Mouse (Mus musculus): ENCODE results near the gene Ehd4.

Gene Ehd4
- long read RNA-seq, experiment 1, transcript Ehd4-201 (6 exons, 3,730 nt) = major isoform, 35 of 59 reads
- long read RNA-seq, experiment 1, partial matches to known transcripts = 17 of 59 reads
- long read RNA-seq, experiment 1, other reads (novel, unspliced or antisense) = 7 of 59 reads
- long read RNA-seq, experiment 2, transcript Ehd4-201 (6 exons, 3,730 nt) = major isoform, 43 of 72 reads
- long read RNA-seq, experiment 2, partial matches to known transcripts = 22 of 72 reads
- long read RNA-seq, experiment 2, other reads (novel, unspliced or antisense) = 7 of 72 reads

DNA sequence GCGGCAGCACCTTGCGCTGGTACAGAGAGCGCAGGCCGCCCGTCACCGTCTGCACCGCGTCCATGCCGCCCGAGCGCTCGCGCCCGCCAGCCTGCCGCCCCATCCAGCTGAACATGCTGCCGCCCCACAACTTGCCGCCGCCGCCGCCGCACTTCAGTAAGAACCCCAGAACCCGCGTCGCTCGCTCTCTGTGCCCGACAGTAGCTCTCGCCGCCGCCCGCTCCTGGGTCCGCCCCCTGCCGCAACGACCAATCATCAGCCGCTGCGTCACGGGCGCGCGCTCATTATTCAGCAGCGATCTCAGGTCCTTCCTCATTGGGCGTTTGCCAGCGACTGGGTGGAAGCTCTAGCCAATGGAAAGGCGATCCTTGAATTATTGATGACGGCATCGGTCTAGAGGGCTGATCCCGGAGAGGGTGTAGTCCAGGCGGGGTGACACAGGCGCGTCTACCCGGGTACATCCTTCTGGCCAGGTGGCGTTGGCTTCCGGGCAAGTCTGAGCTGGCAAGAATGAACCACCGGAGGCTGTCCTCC is at the start of gene Ehd4:
Gene Ehd4 (minus strand): TSS at position 246 of the 534 bp plus-strand sequence.
- intact Hi-C loops (cut with DNase I) = no loop called here

DNA sequence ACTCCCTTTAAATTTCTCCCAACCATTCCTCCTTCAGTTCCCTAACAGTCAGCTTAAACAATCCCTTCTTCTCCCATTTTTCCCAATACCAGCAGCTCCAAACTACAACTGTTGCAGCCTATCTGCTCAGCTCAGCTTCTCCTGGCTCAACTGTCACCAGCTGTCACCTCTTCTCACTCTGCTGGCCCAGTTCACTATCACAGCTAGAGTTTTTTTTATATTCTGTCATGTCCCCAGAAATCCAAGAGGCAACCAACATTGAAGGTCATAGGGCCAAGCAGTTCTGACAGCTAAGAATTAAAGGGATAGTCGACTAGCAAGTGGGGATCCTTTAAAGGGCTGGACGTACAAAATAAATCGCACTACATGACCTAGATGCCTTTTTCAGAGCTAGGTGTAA is 49.3 kb upstream of the Ehd4 start:
- intact Hi-C loops (cut with DNase I) = no loop called here

DNA sequence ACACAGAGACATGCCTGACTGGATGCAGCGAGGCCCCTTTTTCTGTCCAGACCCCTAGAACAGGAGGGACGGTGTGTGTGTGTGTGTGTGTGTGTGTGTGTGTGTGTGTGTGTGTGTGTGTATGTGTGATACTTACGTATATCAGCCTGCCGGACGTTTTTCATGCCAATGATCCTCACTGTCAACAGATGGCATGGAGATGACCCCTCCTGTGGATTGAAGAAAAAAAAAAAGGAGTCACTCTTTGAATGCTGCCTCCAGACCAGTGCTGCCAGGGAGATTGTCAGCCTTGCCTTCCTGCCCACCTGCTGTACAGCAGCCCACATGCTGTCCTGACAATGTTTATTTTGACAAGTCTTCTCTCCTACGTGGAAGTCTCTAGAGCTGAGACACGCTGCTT is 45.7 kb upstream of the Ehd4 start:
- intact Hi-C loops (cut with DNase I) = no loop called here

DNA sequence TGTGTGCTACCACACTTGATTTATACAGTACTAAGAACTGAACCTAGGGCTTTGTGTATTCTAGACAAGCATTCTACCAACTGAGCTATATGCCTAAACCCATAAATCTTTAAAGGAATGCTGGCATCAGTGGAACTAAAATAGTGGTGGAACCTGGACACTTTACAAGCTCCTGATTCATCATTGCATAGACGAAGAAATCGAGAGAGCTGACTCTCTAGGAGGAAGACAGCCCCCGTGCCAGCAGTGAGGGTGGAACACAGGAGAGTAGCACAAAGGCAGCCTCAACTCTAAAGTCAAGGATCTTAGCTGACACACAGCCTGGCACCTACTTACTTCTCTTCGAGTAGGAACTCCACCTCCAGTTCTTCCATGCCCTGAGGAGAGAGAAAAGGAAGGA is 33.8 kb upstream of the Ehd4 start:
- intact Hi-C loops (cut with DNase I) = no loop called here

DNA sequence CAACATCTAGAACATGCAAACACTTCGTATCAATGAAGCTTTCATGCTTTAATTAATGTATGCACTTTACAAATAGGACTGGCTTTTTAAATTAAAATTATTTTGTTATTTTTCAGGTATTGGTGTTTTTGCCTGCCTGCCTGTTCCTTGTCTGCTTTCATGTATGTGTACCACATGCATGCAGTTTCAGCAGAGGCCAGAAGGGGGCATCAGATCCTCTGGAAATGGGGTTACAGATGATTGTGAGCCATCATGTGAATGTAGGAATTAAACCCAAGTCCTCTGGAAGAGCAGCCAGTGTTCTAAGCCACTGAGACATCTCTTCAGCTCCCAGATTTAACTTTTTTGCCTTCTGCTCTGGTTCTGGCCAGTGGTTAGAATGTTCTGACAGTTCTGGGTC is 33.2 kb upstream of the Ehd4 start:
- intact Hi-C loops (cut with DNase I) = no loop called here

DNA sequence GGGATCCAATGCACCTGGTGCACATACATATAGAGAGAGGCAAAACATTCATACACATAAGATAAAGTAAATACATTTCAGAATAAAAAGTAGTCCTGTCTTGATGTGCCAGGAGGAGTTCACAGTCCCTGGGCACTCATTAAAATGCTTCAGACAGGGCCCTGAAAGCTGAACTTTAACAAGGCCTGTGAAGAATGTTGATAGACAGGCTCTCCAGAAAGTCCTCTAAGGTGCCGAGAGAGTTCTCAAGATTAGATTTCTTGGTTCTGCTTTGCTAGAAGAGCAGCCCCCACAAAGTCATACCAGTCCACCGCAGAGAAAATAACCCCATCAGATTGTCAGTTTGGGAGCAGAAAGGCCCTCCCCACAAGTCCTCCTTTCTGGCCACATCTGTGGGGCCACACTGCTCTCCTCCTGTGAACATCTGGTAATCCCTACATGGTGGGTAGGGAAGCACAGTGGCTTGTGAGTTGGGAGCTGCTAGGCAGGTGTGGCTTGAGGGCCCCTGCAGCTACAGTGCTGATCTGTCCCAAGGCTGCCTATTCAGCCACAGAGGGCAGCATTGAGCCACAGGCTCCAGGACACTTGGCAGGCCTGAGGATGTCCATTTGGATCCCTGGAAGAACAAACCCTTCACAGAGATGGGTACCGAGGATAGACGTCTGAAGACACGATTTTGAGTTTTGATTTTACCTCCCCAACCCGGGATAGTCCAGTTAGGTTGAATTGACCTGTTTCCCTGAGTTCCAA is 31.3 kb upstream of the Ehd4 start:
- intact Hi-C loops (cut with DNase I) = no loop called here

DNA sequence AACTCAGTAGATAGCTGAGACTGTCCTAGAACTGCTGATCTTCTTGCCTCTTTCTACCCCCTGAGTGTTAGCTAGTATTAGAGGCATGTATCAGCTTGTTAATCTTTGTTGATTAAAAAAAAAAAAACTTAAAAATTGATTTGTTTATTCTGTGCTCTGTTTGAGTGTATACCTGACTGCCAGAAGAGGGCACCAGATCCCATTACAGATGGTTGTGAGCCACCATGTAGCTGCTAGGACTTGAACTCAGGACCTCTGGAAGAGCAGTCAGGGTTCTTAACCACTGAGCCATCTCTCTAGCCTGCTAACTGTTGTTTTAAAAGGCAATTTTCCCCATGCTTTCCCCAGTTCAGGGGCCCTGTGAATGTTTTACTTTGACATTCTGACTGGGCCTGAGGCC is 24.5 kb upstream of the Ehd4 start:
- intact Hi-C loops (cut with DNase I) = loop anchor here (5.0 kb wide), 1 partner anchor 83 kb away; no protein-coding TSS in a partner anchor

DNA sequence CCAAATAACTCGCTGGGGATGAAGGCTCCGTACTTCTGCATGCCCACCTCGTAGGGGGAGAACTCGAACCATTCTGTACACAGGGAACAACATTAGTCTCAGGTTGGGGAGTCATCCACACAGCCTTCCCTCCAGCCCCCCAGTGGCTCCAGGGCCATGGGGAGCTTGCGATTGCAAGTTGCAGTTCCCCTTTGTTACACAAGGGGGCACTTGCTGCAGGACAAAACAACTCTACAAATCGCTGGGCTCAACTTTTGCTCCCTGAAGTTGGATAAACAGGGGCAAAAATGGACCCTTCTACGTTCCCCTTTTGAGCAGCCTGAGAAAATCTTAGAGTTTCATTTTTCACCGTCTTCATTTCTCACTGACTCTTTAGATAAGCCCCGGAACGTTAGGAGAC is 19.3 kb upstream of the Ehd4 start:
- intact Hi-C loops (cut with DNase I) = loop anchor here (5.0 kb wide), 1 partner anchor 109 kb away; no protein-coding TSS in a partner anchor

DNA sequence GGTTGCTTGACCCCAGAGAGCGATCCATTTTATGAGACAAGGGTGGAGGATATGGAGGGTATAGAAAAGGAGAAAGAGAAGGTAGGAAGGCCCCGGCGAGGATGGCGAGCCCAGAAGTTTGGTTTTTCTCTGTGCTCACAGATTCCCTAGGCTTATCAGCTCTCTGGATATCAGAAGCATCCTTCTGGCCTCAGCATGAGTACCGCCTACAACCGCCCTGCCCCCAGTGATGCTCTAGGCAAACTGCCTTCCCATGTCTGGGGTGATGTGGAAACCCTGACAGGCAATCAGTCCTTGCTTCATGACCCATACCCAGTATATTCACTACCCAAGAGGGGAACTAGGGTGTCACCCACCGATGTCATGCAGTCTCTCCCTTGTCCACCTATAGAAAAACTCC is 17.0 kb upstream of the Ehd4 start:
- intact Hi-C loops (cut with DNase I) = loop anchor here (2.0 to 5.0 kb wide), 2 partner anchors 111 to 199 kb away; partner anchors contain the start of gene Mapkbp1

DNA sequence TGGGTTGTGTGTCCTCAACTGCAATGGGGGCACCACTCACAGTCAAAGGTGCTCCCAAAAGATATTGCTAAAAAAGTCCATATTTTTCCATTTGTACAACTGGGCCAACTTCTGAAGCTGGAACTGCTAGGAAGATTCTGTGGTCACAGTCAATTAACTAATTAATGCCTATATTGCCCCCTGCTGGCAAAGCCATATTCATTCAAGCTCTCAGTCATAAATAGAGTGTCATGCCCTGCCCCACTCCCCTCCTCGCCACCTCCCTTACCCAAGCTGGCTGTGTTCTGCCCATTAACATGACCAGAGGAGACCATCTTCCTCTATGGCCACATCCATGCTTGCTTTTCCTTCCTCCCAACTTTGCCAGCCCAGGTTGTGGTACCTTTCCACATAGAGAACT is 16.3 kb upstream of the Ehd4 start:
- intact Hi-C loops (cut with DNase I) = loop anchor here (2.0 to 5.0 kb wide), 2 partner anchors 112 to 198 kb away; partner anchors contain the start of gene Mapkbp1

DNA sequence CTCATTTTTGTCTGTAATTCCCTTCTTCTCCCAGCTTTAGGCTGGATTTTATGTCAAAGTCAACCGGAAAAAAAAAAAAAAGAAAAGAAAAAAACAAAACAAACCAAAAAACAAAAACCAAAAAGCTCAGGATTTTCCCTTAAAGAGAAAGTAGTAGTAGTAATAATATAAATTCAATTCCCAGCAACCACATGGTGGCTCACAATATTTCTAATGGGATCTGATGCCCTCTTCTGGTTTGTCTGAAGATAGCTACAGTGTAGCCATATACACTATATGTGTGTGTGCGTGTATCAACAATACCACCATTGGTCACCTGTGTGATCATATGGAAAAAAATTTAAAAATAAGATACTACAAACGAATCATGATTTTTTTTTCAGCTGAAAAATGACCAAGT is 15.0 kb upstream of the Ehd4 start:
- intact Hi-C loops (cut with DNase I) = loop anchor here (2.0 kb wide), 1 partner anchor 85 kb away; no protein-coding TSS in a partner anchor

DNA sequence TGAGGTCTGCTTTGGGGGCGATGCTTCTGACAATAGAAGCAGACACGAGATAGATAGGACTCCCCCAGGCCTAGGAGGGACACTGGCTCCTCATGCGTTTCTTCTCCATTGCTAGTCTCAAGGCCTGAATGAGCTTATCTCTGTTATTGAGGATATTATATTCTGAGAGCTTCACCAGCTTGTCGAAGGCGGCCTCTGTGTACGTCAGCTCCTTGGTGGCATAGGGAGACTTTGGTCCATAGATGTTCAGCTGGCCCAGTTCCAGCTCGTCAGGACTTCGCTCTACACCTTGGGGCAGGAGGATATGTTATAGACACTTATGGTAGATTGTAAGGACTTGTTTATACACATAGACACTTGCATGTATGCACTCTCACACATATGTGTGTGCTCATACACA is 13.4 kb upstream of the Ehd4 start:
- intact Hi-C loops (cut with DNase I) = loop anchor here (2.0 kb wide), 1 partner anchor 83 kb away; no protein-coding TSS in a partner anchor

DNA sequence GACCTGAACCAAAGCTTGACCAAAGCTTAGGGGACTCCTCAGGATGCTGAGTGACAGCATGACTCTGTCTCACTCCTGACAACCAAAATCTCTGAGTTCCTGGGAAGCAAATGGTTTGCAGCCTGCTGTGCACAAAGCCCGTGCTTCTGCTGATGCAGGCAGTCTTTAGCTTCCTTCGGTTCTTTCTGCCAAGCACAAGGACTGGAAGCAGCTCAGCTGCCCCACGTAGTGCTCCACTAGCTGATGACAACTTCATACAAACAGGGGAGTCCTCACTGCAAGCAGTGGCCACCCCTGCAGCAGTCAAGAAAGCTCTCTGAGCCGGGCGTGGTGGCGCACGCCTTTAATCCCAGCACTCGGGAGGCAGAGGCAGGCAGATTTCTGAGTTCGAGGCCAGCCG is 11.1 kb upstream of the Ehd4 start:
- intact Hi-C loops (cut with DNase I) = no loop called here

DNA sequence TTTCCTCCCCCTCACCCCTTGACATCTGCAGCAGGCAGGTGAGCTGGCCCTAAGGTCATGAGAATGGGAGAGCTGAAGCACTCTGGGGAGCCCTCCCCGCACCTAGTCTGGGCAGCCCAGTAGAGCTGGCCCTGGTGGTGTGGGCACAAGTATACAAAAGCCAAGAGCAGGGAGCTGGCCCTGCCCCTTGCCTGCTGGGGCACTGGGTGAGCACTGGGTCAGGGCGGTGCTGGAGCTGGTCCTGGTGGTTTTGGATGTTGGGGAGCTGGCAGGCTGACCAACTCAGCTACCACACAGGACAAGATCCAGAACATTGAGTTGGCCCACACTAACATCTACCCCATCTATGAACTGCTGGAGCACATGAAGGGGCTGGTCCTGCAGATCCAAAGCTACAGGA is 5.0 kb upstream of the Ehd4 start:
- intact Hi-C loops (cut with DNase I) = no loop called here

DNA sequence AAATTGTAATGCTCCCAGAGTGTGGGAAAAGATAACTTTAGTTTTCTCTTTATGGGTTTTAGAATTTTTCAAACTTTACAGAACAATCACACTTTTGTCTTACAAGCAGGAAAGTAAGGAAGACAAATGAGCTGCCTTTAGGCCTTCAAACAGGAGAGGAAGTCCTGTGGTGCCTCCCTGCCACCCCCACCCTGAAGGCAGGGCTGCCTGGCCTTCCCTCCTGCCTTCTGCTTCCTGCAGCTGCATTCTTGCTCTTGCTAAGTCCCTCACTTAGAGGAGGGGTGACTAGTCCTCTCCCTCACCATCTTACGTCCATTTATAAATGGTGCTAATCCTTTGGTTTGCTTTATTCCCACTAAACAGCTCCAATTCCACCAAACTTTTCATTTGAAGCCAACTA is 4.4 kb upstream of the Ehd4 start:
- intact Hi-C loops (cut with DNase I) = no loop called here

DNA sequence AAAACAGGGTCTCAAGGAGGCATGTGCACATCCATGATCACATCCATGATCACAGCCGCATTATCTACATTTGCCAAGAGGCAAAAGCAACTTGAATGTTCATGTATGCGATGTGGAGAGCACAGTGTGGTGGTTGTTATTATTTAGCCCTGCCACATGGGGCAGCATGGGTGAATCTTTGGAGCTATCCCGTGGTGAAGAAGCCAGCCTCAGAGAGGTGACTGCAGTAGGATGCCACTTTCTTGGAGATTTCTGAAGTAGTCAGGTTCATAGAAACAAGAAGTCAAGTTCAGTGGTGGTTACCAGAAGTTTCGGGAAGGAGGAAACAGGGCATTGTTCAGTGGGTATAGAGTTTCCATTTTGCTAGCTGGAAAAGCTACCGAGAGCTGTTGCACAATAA is 3.6 kb upstream of the Ehd4 start:
- intact Hi-C loops (cut with DNase I) = no loop called here

DNA sequence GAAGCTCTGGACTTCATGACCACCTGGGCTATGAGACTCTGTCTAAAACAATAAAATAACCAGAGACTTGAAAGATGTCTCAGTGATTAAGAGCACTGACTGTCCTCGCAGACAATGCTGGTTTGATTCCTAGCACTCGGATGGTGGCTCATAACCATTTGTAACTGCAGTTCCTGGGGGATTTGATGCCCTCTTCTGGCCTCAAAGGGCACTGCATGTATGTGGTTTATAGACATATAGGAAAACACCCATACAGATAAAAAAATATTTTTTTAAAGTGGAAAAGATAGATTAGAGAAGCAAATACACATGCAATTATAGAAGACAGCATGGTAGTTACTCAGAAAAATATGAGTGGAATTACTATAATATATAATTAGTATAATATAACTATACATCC is 3.2 kb upstream of the Ehd4 start:
- intact Hi-C loops (cut with DNase I) = no loop called here

DNA sequence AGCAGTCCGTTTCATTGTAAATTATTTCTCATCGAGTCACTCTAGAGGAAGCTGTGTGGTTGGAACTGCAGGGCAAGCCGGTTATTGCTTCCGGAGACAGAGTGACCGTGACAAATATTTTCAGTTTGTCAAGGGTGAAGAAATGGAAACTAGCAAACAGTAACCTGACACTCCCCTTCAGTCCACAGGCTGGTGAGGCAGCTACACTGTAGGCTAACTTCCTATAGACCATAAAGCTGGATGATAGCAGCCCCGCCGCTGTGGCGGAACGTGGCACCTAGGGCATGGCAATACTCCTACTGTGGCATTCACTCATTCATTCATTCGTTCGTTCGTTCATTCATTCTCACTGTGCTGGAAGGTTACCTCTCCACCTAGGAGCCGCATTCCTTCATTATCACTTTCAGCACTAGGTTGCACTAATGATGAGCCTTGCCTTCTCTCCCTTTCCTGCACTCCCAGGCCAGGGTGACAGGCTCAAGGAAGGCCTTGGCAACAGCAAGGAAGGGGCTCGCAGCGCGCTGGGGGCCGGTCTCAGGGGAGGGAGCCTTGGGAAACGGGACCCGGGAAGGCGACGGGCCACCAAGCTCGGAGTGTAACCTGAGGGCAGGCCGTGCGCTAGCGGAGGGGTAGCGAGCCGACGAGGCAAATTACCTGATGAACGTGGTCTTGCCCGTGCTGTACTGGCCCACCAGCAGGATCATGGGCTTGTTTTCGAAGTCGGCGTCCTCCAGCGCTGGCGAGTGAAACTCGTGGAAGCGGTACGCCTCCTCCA is 633 bp downstream of the Ehd4 start:
- intact Hi-C loops (cut with DNase I) = no loop called here

DNA sequence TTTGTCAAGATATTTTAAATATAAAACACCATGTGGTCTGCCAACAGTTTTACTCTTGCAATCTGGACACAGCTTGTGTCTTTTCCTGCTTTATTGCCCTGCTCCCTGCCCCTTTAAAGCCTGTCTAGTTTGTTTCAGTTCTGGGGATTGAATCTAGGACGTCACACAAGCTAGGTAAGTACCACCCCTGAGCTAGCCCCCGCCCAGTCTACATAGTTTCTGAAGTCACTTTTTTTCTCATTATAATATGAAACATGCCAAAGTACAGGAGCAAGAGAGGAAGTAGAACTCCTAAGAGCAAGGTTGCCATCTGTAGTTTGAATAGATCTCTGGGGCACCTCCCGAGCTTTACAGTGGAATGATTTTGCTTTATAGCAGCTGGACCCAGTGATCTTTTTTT is 3.8 kb downstream of the Ehd4 start:
- intact Hi-C loops (cut with DNase I) = no loop called here

DNA sequence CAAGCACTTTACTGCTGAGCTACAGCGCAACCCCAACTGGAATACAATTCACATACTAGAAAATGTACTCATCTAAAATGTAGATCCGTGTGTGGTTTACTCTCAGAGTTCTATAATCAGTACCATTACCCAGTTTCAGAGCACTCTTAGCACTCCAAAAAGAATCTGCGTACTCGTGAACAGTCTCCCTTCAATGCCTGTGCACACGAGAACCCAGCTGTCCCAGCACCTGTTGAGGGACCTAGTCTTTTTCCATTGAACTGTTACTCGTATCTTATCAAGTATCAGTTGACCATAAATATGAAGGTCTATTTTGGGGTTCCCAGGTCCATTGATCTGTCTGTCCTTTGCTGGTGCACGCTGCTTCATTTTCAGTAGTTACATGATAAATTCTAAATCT is 4.8 kb downstream of the Ehd4 start:
- intact Hi-C loops (cut with DNase I) = no loop called here

DNA sequence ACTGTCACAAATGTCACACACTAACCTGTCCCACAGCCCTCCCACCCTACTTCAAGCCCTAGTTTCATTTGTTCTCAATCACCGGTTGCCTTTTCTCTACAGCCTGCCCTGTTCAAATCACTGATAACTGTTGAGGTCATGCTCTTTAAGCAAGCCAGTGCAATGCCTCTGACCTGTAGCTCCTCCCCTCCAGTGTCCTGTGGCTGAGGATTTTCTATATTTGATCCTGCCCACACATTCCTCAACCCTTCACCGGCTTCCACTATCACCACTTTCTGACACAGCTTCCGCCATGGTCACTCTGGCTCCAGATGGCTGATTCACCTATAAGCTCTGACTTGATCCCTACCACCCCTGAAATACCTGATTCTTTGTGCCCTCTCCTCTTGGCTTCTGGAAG is 6.4 kb downstream of the Ehd4 start:
- intact Hi-C loops (cut with DNase I) = no loop called here

DNA sequence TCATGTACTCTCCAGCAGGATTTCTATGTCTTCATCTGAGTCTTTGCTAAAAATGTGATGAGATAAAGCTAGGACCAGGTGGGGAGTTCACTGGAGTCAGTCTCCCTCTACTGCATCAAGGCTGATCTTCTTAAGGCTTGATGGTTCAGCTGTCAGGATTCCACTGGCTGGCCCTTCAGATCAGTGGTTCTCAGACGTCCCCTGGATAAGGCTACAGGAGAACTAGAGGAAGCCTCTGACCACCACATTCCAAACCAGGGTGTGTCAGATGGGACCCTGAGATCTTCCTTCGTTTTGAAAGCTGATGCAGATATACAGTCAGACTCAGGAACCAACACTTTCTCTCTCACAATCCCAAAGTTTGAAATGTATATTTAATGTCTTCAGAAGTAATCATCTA is 7.0 kb downstream of the Ehd4 start:
- intact Hi-C loops (cut with DNase I) = no loop called here

All from adrenal gland (tissue).